Mouse (Mus musculus) heart, adult 11 months (tissue): ENCODE measurements around the gene Gjb5.

Experiments
- DNase-seq: peaks from one replicate; pipeline ENCODE4 v3.0.0; 2022

Gjb5 gene

DNA sequence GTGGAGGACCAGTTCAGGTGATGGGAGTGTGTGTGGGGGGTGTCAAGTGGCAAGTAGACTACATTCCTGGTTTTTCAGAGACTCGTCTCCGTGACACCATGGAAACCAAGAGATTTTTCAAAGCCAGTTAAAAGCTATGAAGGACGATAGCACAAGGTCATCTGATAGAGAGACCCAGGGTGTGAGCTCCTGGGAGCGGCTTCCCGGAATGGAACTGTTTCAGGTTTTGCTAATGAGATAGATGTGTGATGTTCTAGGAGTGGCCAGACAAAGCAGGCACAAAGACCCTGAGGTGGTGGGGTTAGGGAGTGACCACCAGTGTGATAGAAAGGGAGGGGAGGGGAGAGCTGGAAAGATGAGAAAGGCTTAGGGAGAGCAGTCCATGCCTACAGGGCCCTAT is 13.0 kb downstream of the Gjb5 start:
- DNase-seq = no peak

DNA sequence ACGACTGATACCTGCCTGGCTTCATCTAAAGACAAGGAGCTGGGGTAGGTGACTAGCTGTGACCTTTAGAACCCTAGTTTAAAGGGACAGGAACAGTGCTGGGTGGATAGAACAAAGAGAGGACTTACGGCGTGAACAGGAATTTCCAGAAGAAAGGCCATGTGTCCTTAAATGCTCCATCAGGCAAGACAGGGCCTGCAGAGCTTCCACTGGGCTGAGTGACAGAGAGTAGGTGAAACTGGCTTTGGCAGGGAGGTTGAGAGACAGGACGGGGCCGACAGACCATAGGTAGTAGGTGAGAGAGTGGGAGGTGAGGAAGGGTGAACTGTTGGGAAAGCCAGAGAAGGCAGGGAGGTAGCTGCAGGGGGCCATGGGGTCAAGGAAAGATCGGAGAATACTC is 16.6 kb downstream of the Gjb5 start:
- DNase-seq = no peak

DNA sequence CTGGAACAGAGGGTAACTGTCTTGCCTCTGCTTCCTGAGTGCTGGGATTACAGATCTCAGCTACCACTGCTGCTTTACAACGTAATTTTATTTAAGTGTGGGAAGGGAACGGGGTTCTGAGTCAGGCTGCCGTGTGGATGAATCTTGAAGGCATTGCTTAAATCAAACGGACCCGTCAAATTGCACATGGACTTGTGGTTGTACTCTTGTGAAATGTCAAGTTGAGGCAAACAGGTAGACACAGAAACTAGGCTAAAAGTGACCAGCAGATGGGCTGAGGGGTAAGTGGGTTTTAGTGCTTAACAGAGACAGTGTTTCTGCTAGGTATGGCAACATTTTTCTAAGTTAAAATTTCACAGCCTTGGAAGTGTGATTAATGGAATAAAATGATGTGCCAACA is 20.3 kb downstream of the Gjb5 start:
- DNase-seq = no peak

DNA sequence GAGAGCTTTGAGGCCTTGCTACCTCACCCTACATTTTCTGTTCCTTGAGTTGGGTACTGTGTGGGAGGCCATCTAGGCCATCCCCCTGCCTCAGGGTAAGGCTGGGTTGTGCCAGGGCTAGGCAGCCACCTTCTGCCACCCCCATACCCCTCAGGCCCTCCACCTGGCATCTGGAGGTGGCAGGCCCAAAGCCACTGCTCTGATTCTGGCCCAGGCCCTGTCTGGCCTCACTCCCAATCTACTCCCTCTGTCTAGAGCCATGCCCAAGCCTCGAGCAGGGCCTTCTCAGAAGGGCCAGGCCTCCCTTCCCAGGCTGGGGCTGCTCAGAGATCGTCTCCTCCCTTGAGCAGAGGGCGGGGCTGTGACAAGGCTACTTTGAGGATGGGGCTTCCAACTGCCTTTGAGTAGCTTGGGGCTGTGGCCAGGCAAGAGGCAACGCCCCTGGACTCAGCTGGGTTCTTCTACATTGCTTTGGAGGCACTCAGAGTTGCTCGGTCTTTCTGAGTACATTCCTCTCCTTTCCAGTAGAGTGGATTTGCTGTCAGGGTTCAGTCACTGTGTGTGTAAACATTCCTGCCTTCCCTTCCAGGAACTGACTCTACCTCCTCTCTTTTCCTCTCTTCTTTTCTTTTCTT is 23.0 kb downstream of the Gjb5 start:
- DNase-seq = peak; percentile 84

DNA sequence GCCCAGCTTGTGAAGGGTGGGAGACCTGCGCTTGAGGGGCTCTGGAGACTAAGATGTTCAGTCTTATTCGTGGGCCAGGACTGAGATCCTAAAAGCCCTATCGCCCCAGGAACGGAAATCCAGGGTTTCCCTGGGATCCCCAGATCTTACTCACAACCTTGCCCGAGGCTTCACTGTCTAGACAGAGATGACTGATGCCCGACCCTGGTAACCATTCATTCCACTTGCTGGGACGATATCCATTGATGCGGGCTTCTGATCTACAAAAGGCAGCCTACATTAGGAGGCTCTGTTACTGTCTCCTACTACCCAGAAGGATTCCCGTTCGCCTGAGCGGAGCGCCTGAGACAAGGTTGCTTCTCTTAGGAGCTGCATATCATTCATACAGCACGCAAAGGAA is 26.8 kb downstream of the Gjb5 start:
- DNase-seq = no peak

DNA sequence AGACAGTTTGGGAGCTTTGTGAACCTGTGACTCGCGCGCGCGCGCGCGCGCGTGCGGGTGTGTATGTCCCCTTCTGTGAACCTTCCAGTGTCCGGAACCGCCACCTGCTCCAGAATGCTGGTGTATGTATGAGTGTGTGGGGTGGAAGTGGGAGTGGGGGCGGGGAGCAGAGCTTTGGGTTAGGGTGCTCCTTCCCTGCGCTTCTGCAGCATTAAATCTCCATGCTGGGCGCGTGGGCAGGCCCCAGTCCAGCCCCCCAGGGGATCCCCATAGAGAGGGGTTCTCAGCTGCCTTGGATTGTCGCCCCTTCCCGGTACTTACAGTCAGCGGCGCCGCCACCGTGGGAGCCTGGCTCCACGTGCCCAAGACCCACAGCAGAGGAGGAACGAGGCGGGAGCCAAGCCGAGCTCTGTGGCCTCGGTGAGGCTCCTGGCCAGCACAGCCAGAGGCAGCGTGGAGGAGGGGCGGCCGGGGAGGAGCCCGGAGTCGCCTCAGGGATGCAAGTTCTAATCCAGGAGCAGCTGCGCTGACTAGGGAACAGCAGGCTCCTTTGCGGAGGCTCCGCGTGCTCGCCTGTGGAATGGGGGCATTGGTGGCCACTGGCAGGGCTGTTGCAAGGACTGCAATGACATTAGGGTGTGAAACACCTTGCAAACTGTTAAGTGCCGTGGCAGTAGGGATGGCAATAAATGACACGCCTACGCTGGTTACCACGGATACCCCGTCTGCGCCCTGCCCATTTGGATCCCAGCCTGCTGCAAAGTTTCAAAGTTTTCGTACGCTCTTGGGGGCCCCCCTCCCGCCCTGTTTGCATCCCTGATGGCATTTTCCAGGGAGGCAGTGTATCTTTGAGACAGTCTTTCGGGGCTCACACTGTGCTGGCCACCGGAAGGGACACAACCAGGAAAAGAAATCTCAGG is 27.5 kb downstream of the Gjb5 start, which contains the start of gene Gjb3:
Gjb3 (minus strand) TSS at position 664 of the 920 bp plus-strand sequence.
- peak; percentile 85 for DNase-seq

DNA sequence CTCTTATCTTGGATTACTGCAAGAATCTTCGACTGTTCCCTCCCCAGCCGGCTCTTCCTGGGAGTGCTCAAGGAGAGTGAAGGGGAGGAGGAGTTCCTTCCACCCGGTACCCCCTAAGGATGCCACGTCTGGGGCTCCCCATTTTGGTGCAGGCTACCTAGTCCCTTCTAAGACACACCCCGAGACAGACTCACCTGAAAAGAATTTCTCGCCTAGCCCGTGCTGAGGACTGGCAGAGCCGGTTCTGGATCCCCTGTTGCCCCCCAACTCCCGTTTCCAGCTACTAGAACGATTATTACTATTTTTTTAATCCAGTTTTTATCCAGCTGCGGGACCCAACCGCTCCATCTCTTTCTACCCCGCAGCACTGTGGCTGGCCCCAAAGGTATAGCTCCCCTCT is 28.2 kb downstream of the Gjb5 start:
- DNase-seq = no peak

DNA sequence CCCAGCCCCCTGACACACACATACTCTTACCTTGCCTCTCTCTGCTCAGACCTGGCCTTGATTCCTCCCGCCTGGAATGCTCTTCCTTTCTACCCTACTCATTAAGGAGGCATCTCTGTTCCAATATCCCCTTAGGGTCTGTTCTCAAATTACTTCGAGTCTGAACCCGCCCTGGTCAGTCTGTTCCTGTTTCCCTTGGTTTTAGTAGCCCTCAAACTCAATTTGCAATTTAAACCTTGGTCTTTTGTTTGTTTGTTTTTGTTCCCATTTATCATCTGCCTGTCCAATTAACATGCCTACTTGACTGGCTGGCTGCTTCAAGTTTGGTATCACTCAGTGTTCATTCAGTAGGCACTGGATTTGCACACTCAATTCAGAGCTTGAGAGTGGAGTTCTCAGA is 28.9 kb downstream of the Gjb5 start:
- no peak for DNase-seq

DNA sequence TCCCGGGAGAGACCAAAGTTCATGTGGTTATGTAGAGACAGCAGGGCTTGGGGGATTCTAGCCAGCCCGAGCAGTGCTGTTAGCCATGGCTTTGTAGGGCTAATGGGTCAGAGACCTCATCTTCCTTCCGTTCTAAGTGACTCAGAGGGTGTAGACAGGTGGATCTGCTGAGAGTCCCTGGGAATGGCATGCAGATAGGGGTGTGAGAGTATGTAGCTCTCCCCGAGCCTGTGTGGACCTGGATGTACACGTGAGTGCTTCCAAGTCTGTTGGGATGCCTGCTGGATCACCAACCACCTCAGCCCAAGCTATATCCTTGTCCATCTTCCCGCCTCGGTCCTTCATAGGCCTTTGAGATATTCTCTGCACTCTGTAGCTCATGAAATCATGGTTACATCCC is 29.6 kb downstream of the Gjb5 start:
- DNase-seq = no peak

DNA sequence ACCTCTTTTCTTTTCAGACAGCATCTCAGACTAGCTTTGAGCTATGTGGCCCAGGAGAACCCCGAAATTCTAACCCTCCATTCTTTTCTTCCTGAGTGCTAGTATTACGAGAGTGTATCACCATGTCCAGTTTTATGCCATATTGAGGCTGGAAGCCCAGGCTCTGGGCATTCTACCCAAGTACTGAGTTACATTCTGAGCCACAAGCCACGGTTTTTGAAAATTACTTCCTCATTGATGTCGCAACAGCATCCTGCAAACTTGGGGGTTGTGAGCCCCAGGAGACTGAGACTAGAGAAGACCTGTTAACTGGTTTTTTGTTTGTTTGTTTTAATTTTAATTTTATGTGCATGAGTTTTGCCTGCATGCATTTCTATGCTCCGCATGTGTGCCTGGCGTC is 30.2 kb downstream of the Gjb5 start:
- DNase-seq = no peak

DNA sequence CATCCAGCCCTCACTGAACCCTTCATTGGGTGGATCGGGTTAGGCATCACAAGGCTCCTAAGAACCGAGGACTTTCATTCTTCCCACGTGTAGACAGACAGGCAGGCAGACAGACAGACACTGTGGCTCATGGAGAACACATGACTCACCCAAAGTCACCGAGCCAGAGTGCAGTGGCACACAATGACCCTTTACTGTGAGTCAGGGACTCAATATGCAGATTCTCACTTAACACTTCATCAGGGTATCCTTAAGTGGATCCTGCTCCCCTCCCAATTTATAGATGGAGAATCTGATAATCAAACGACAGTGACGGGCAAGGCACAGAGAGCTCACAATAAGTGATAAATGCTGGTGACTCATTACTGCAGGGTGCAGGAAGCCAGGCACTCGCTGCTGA is 30.7 kb downstream of the Gjb5 start:
- no peak for DNase-seq

DNA sequence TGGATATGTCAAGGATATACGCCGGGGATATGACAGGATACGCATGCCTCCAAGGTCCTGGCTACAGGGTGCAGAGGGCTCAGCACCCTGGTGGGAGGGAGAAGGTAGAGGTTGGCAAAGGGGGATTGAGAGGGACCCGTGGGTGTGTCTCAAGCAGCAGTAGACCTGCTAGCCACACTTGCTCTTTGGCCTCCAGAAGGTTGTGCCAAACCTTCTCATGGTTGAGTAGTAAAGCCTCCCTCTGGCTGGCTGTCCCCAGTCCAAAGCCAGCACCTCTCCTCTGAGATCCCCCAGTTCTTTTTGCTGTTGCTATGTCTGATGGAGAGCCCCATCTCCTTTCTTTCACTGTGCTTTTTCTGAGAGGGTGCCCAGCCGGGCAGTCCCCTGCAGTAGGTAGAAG is 32.7 kb downstream of the Gjb5 start:
- no peak for DNase-seq

DNA sequence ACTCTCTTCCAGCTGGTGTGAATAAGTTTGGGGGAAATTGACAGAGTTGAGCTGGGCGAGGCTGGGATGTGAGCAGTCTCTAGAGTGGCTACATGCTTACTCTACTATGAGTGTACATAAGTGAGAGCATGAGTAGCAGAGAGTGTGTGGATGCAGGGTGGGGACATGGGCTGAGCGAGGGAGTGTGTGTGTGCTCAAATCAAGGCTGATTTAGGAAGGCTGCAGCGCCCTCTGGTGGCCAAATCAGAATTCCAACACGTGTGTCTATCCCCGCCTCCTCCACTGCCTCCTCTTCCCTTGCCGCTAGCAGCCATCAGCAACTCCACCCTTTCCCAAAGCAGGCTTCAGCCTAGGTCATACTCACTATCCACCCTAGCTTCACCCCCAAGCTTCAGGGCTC is 33.2 kb downstream of the Gjb5 start:
- DNase-seq = peak; percentile 92

DNA sequence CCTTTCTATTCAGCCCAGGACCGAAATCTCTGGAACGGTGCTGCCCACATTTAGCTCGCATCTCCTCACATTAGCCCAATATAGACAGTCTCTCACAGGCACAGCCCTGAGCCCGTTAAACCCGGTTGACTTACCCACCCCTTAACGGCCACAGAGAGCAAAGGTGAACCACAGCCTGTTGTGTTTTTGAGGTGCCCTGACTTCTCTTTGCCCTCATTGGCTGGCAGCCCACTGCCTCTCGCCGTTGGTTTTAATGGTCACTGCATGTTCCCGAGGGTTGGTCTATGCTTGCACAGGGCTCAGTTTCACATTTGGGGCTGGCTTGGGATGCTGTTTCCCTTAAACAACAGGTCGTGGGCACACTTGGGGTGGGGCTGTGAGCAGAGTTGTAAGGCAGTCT is 33.7 kb downstream of the Gjb5 start:
- DNase-seq = no peak

DNA sequence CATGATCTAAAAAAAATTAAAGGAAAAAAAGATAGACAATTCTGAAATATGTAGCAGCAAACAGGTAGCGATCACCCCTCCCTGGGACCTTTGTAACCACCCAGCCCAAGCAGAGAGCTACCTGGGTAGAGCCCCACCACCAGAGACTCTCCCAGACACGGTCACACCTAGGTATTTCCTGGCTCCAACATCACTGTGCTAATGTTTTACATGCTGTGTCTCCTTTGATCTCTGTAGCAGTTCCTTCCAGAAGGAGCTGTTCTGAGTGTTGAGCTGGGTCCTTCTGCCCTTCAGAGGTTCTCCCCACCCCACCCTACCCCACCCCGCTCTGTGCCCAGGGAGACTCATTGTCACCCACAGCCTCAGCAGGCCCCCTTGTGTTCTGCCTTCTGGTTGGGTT is 34.3 kb downstream of the Gjb5 start:
- no peak for DNase-seq

DNA sequence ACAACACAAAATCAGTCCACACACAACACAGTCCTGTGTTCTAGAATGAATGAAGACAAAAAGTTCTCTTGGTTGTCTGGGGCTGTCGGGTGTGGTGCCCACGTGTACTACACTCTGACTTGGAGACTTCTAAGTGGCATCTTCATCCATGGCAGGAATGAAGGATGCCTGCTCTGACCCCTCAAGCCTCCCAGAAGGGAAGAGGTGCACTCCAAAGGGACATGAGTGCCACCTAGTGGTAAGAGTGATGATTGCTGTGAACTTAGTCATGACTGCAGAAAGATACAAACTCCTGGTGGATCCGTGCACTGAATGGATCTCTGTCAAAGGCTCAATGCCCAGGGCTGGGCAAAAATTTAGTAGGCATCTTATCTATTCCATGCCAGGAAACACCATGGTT is 38.4 kb downstream of the Gjb5 start:
- DNase-seq = peak; percentile 95

DNA sequence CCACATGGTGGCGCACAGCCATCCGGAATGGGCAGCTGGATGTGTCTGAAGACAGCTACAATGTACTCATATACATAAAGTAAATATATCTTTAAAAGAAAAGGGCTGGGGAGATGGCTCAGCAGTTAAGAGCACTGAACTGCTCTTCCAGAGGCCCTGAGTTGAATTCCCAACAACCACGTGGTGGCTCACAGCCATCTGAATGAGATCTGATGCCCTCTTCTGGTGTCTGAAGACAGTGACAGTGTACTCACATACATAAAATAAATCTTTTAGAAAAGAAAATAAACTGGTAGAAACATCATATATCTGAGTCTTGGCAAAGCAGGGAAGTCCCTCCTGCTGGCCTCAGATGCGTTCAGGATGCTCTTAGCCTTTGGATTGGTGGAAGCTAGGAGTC is 40.8 kb downstream of the Gjb5 start:
- no peak for DNase-seq

DNA sequence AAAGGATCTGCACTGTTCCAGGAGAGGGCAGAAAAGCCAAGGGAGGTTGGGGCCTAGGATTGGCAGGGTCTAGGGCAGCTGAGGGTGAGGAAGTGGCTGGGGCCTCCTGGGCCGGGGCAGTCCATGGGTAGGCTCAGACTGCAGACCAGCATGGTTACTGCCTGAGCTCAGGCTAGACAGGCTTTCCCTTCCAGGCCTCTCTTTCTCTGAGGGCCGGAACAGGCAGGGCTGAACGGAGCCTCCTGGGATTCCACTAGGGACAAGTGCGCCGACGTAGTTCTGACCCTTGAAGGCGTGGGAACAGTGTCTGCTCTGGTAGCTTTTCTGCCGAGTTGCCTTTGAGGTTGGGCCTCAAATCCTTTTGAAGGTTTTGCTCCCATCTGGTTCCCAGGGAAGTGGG is 42.2 kb downstream of the Gjb5 start:
- DNase-seq = peak; percentile 97

DNA sequence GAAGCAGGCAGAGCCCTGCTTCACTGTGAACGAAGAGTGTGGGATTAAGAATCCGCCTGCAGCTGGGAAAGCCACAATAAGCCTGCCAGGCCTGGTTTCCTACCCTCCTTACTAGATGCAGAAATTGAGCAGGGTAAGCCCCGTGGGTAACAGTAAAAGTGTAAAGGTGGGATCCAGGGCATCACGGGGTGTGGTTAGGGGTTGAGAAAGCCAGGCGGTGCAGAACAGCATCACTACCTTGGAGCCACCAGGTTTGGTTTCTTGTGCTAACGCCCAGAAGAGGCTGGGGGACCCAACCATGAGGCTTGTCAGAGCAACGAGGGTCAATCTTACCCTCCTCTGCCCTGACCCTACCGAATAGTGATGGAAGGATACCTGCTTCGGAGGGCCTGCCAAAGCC is 43.4 kb downstream of the Gjb5 start:
- peak; percentile 90 for DNase-seq

DNA sequence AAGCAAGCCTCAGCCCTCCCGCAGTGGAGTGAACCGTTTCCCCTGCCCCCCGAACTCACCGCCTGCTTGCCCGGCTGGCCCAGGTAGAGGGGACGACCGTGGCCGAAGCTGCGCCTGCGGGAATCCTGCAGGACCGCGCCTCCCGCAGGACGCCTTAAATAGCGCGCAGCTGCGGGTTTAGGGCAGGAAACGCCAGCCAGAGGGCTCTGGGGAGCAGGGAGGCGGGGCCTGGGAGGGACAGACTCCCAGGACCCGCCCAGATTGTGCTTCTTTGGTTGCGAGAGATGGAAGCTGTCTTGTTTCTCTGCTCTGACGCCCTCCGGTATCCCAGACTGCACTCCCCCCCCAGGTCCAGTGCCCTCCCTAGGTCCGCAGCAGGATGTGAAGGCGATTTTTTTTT is 44.1 kb downstream of the Gjb5 start, which contains the start of gene Gja4:
Gja4 (minus strand) TSS at position 179 of the 400 bp plus-strand sequence.
- peak; percentile 99 for DNase-seq

DNA sequence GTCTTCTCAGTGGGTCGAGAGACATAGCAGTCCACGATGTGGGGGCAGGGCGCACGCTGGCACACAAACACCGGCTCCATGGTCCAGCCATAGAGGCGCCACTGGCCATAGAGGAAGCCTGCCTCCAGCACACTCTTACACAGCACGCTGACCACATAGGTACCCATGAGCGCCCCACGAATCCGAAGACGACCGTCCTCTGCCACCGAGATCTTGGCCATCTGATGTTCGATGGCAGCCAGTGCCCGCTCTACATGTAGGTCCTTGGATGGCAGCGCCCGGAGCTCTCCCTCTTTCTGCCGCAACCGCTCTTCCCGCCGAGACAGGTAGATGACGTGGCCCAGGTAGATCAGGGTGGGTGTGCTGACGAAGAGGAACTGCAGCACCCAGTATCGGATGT is 45.6 kb downstream of the Gjb5 start:
- DNase-seq = peak; percentile 91

DNA sequence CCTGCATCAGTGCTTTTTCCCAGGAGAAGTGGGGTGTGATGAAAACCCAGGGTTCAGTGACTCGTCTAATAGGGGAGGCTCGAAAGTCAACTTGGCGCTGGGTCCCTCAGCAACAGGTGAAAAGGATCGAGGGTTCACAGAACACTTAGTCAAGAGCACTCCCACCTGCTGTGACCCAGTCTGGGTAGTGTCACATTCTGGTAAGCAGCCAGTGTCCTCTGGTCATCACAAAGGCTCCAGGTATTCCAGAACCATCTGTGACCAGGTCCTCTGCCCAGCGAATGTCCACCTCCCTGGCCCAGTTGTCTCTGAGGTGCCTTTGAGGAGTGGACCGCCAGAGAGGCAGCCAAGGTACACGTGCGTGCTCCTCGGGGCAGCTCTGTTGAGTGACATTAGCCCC is 46.4 kb downstream of the Gjb5 start:
- no peak for DNase-seq

DNA sequence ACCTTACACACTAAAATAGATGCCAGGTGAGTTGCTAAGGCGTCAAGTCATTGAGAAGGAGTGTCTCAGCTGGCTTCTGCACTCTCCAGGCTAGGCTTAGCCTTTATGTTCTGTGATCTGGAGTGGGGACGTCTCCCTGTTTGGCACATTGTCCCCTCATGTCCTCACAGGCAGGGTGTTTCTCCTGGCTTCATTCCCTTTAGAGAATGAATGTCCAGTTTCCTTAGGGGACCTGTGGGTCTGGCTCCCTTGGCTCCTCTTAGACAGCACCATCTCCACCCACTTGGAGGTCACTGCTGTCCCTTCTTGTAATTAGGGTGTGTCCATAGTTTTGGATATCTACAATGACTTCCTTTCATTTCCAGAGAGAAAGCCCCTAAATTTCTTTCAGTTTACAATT is 51.1 kb downstream of the Gjb5 start:
- DNase-seq = peak; percentile 90
